Mouse (Mus musculus): Measurements from ENCODE around the gene Hsd17b14.

DNA sequence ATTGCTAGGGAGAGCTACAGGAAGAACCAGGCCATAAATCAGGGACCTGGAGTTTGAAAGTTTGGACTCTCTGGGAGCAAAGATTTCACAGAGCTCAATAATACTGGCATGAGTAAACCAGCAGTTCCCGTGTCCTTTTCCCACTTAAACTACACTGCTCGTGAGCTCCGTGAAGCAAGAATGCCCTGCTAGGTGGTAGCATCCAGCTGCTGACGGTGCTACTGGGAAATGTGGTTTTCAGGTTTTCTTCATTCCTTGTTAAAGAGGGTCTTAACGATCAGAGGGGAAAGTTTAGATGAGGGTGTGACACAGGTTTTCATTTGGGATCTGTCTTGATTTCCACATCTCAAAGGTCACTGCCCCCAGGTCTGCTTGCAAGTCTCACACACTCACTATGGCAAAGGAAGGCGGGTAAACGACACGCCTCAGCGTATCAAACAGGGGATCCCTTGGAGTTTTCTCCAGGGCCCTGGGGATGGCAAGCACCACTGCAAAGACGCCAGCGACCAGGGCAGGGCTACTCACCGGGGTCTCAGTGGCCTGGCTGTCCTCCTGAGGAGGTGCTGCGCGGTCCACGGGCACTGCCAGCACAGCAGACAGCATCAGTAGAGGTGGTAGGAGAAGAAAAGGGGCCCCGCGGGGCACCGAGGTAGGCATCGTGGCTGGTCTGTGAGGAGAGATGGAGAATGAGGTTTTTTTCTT lies 45.4 kb upstream of the Hsd17b14 start:
- TF ChIP-seq POLR2A (IDR thresholded peaks at IDR 0.05; ENCODE audit: low read depth, low read length): no peak
- TF ChIP-seq CTCF (conservative IDR thresholded peaks at IDR 0.05; ENCODE audit: insufficient read depth, insufficient read length, low read depth, low read length): no peak

Measured in kidney, adult 2 months (tissue).